Mouse (Mus musculus) cerebellum, adult 2 months (tissue): ENCODE data around the gene Nrp1.

ENCODE experiments used
- CTCF ChIP-seq: fragments of 200-500 bp; IDR thresholded peaks from 2 replicates; pipeline ENCODE4 v1.5.1; 2011; ENCODE audit warnings: low read depth, mild to moderate bottlenecking, control low read depth, low read length, moderate library complexity, borderline replicate concordance; ENCODE audit not compliant: insufficient read depth
- POLR2A ChIP-seq: fragments of 200-500 bp; IDR thresholded peaks from 2 replicates; pipeline ENCODE4 v1.6.1; 2011; ENCODE audit warnings: low read length, control low read depth, borderline replicate concordance; ENCODE audit not compliant: insufficient read depth

- no peak for TF ChIP-seq POLR2A
- peak; percentile 26; the same call in 1 of the 2 replicates for TF ChIP-seq CTCF
These were observed 133.0 kb downstream of the Nrp1 start for GRCm38 (mm10) chr8:128491126-128492067.
